Mouse (Mus musculus) CH12.LX (cell line): ENCODE results near the gene Rpl12. TPM values are rescaled to one million over a fixed set of nuclear protein-coding genes. Genes with fewer than 3 reads are reported as not detected.

ENCODE experiments used
- DNase-seq: peaks from one replicate; pipeline ENCODE4 v3.0.0-alpha.2; 2013; ENCODE audit errors: extremely low read depth
- H3K27ac ChIP-seq: 2 replicates; pipeline ENCODE4 v1.5.1; 2012; ENCODE audit warnings: low read depth, mild to moderate bottlenecking, control low read depth, moderate library complexity; ENCODE audit not compliant: insufficient read depth
- H3K27me3 ChIP-seq: replicated peaks from 2 replicates; pipeline ENCODE3; 2012; ENCODE audit warnings: inconsistent platforms
- H3K36me3 ChIP-seq, 2 experiments: replicated peaks in 1 of 2; 2 replicates each; pipeline versions ENCODE3 to v1.6.1; 2012; ENCODE audit warnings: inconsistent platforms in 1 of 2, low read length in 1 of 2, mild to moderate bottlenecking in 1 of 2, mixed read lengths in 1 of 2, moderate library complexity in 1 of 2; ENCODE audit not compliant: control insufficient read depth in 1 of 2, insufficient read depth in 1 of 2
- H3K4me1 ChIP-seq, 2 experiments: 2 replicates each; pipeline ENCODE4 v1.6.1; 2012; ENCODE audit warnings: inconsistent platforms in 1 of 2, moderate library complexity in 1 of 2; ENCODE audit not compliant: insufficient read depth in 2 of 2, control insufficient read depth in 1 of 2
- H3K4me2 ChIP-seq: 2 replicates; pipeline ENCODE4 v1.6.1; 2012; ENCODE audit warnings: low read depth, mild to moderate bottlenecking, control low read depth; ENCODE audit not compliant: poor library complexity, insufficient read depth, severe bottlenecking
- H3K4me3 ChIP-seq, 3 experiments: fragments of 150-350 bp in 1 of 3; sonication (generic) in 1 of 3; replicated peaks in 1 of 3; 2 replicates each; pipeline versions ENCODE3 to v1.5.1; 2011 to 2012; ENCODE audit warnings: low read depth in 2 of 3, low read length in 2 of 3, mild to moderate bottlenecking in 2 of 3, moderate library complexity in 2 of 3, control low read depth in 1 of 3, improper control_type of control experiment in 1 of 3, inconsistent platforms in 1 of 3, mixed read lengths in 1 of 3; ENCODE audit not compliant: poor library complexity in 1 of 3
- H3K79me2 ChIP-seq: replicated peaks from 2 replicates; pipeline ENCODE4 v1.6.1; 2012; ENCODE audit warnings: mild to moderate bottlenecking, moderate library complexity; ENCODE audit not compliant: control insufficient read depth, poor library complexity, insufficient read depth, severe bottlenecking; ENCODE audit errors: extremely low read depth
- H3K9ac ChIP-seq: 2 replicates; pipeline ENCODE4 v1.6.1; 2012; ENCODE audit warnings: low read depth, mild to moderate bottlenecking, control low read depth, moderate library complexity; ENCODE audit not compliant: insufficient read depth
- H3K9me3 ChIP-seq: replicated peaks from 2 replicates; pipeline ENCODE3; 2012; ENCODE audit warnings: low read length, inconsistent platforms, mixed read lengths
- BHLHE40 ChIP-seq: IDR thresholded peaks from 2 replicates; pipeline ENCODE4 v1.6.1; 2011; ENCODE audit warnings: mild to moderate bottlenecking, low read depth, low read length, improper control_type of control experiment
- CHD1 ChIP-seq: IDR thresholded peaks from 2 replicates; pipeline ENCODE4 v1.6.1; 2012; ENCODE audit warnings: low read depth, low read length, improper control_type of control experiment, inconsistent platforms
- CHD2 ChIP-seq: IDR thresholded peaks from 2 replicates; pipeline ENCODE4 v1.6.1; 2011; ENCODE audit warnings: low read length, improper control_type of control experiment
- CTCF ChIP-seq, 2 experiments: IDR thresholded peaks in 1 of 2; conservative IDR thresholded peaks in 1 of 2; 2 replicates each; pipeline ENCODE4 v1.5.1; 2011 to 2012; ENCODE audit warnings: low read depth in 2 of 2, low read length in 2 of 2, improper control_type of control experiment in 1 of 2, inconsistent platforms in 1 of 2, mild to moderate bottlenecking in 1 of 2, moderate library complexity in 1 of 2
- E2F4 ChIP-seq: IDR thresholded peaks from 2 replicates; pipeline ENCODE4 v1.6.1; 2011; ENCODE audit warnings: low read depth, low read length, improper control_type of control experiment; ENCODE audit not compliant: insufficient replicate concordance
- ELF1 ChIP-seq: IDR thresholded peaks from 2 replicates; pipeline ENCODE4 v1.6.1; 2014; ENCODE audit warnings: low read depth, mild to moderate bottlenecking, inconsistent platforms, low read length, improper control_type of control experiment
- EP300 ChIP-seq: IDR thresholded peaks from 2 replicates; pipeline ENCODE4 v1.6.1; 2011; ENCODE audit warnings: low read length, improper control_type of control experiment
- ETS1 ChIP-seq: conservative IDR thresholded peaks from 2 replicates; pipeline ENCODE4 v1.6.1; 2012; ENCODE audit warnings: low read depth, mild to moderate bottlenecking, inconsistent platforms, low read length, improper control_type of control experiment, moderate library complexity
- GABPA ChIP-seq: IDR thresholded peaks from 2 replicates; pipeline ENCODE4 v1.6.1; 2012; ENCODE audit warnings: low read depth, low read length, improper control_type of control experiment, inconsistent platforms; ENCODE audit not compliant: insufficient replicate concordance
- HCFC1 ChIP-seq: IDR thresholded peaks from 2 replicates; pipeline ENCODE4 v1.6.1; 2012; ENCODE audit warnings: low read depth, mild to moderate bottlenecking, inconsistent platforms, low read length, improper control_type of control experiment
- IRF4 ChIP-seq: IDR thresholded peaks from 2 replicates; pipeline ENCODE4 v1.6.1; 2014; ENCODE audit warnings: low read depth, mild to moderate bottlenecking, inconsistent platforms, low read length, improper control_type of control experiment
- MAX ChIP-seq: IDR thresholded peaks from 2 replicates; pipeline ENCODE4 v1.6.1; 2011; ENCODE audit warnings: low read length, improper control_type of control experiment
- MAZ ChIP-seq: IDR thresholded peaks from 2 replicates; pipeline ENCODE4 v1.6.1; 2012; ENCODE audit warnings: low read depth, mild to moderate bottlenecking, inconsistent platforms, low read length, improper control_type of control experiment, moderate library complexity
- MEF2A ChIP-seq: IDR thresholded peaks from 2 replicates; pipeline ENCODE4 v1.6.1; 2014; ENCODE audit warnings: low read depth, mild to moderate bottlenecking, inconsistent platforms, low read length, improper control_type of control experiment, borderline replicate concordance
- MXI1 ChIP-seq: IDR thresholded peaks from 2 replicates; pipeline ENCODE4 v1.6.1; 2011; ENCODE audit warnings: mild to moderate bottlenecking, low read depth, low read length, improper control_type of control experiment
- MYC ChIP-seq: IDR thresholded peaks from 2 replicates; pipeline ENCODE4 v1.6.1; 2011; ENCODE audit warnings: low read depth, mild to moderate bottlenecking, improper control_type of control experiment, low read length
- POLR2AphosphoS2 ChIP-seq: IDR thresholded peaks from 2 replicates; pipeline ENCODE4 v1.6.1; 2011; ENCODE audit warnings: low read depth, low read length, improper control_type of control experiment
- RAD21 ChIP-seq: IDR thresholded peaks from 2 replicates; pipeline ENCODE4 v1.6.1; 2011; ENCODE audit warnings: low read depth, mild to moderate bottlenecking, low read length, improper control_type of control experiment, moderate library complexity
- SIN3A ChIP-seq: IDR thresholded peaks from 2 replicates; pipeline ENCODE4 v1.6.1; 2012; ENCODE audit warnings: low read length, improper control_type of control experiment, inconsistent platforms
- TBP ChIP-seq: conservative IDR thresholded peaks from 2 replicates; pipeline ENCODE4 v1.6.1; 2011; ENCODE audit warnings: low read depth, low read length, improper control_type of control experiment
- TCF12 ChIP-seq: IDR thresholded peaks from 2 replicates; pipeline ENCODE4 v1.6.1; 2014; ENCODE audit warnings: low read depth, mild to moderate bottlenecking, inconsistent platforms, low read length, improper control_type of control experiment
- UBTF ChIP-seq: IDR thresholded peaks from 2 replicates; pipeline ENCODE4 v1.6.1; 2012; ENCODE audit warnings: low read depth, mild to moderate bottlenecking, inconsistent platforms, low read length, improper control_type of control experiment, moderate library complexity
- ZMIZ1 ChIP-seq: IDR thresholded peaks from 2 replicates; pipeline ENCODE4 v1.6.1; 2012; ENCODE audit warnings: low read depth, mild to moderate bottlenecking, inconsistent platforms, low read length, improper control_type of control experiment
- ZNF384 ChIP-seq: IDR thresholded peaks from 2 replicates; pipeline ENCODE4 v1.6.1; 2012; ENCODE audit warnings: low read depth, low read length, improper control_type of control experiment, inconsistent platforms
- dilution Hi-C: fragments of 300-500 bp; cut with MboI; formaldehyde crosslinking; loops from 2 replicates; pipeline ENCODE4 v1.14.3; 2020; ENCODE audit warnings: low sequenced_read_pairs; ENCODE audit not compliant: extremely low pct_unique_long_range_greater_than_20kb, extremely low pct_ligation_motif_present
- in situ Hi-C: fragments of 300-500 bp; cut with MboI; formaldehyde crosslinking; loops from 3 replicates; pipeline ENCODE4 v1.14.3; 2019; ENCODE audit warnings: low sequenced_read_pairs, low pct_ligation_motif_present, low pct_unique_long_range_greater_than_20kb, mixed read lengths
- polyA plus RNA-seq: library from polyadenylated mRNA; unstranded; fragments of >175 nt; gene quantifications from 2 replicates; pipeline ENCODE4 v1.2.1, GENCODE M21; 2012; ENCODE audit warnings: low read depth; ENCODE audit not compliant: insufficient read length
- total RNA-seq, 2 experiments: library from RNA; depleted of rRNA; stranded (reverse); fragments of 300-350 nt in 1 of 2; fragments of >200 nt in 1 of 2; gene quantifications; 2 replicates each; pipeline ENCODE4 v1.2.3; 2012 to 2014

Rpl12 gene
- total and polyA plus RNA-seq, 3 experiments = 87.8 to 2,528 (median 1,298) TPM

- no peak for TF ChIP-seq POLR2AphosphoS2
- no peak for TF ChIP-seq SIN3A
- peak; percentile 75; the same call in 1 of the 2 replicates for TF ChIP-seq TBP
- TF ChIP-seq E2F4 = no peak
- peak; percentile 65 for TF ChIP-seq RAD21
- no peak for TF ChIP-seq CHD2
- TF ChIP-seq EP300 = no peak
- peak; percentile 100 for TF ChIP-seq CTCF (conservative IDR thresholded peaks at IDR 0.05 in 1 of 2, IDR thresholded peaks at IDR 0.05 in 1 of 2; ENCODE audit: low read depth in 2 of 2, low read length in 2 of 2)
- TF ChIP-seq ZMIZ1 = no peak
- peak; percentile 65; the same call in 1 of the 2 replicates for TF ChIP-seq TCF12
- peak; percentile 78 for TF ChIP-seq ZNF384
- TF ChIP-seq GABPA = no peak
- TF ChIP-seq MAZ = no peak
- TF ChIP-seq MXI1 = no peak
- no peak for TF ChIP-seq ETS1
- TF ChIP-seq ELF1 = 0 out of 2 replicates have a peak, but pooled peaks have one; percentile 22
- peak; percentile 40; the same call in 1 of the 2 replicates for TF ChIP-seq IRF4
- peak; percentile 49 for TF ChIP-seq HCFC1
Observed at GRCm38 (mm10) chr2:32912210-32912804, 49.1 kb upstream of the Rpl12 start (continued).

DNA sequence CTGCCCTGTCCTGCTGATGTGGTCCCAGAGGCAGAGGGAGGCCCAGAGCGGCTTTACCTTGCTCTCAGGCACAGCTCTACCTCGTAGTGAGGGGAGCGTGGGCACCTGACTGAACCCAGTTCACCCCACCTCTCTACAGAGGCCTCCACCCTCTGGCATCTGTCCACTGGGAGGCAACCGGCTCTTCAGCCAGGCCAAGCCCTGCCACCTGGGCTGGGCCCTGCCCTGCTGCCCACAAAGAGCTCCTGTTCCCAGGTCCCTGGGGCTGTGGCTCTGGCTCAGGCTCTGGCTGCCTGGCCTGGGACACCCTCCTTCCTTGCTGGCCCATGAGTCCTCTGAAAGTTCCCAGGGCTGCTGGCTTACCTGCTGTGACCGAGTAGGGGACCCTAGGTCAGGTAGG, 47.0 kb upstream of the Rpl12 start:
- Histone ChIP-seq H3K79me2 (no peaks in the 10 kb centered on the region), H3K27me3 (peaks cover 9% of the 10 kb centered on the region), H3K36me3 (no peaks in the 10 kb centered on the region), H3K4me3 (no peak overlapping the region), H3K4me2 (no peak overlapping the region), H3K27ac (no peak overlapping the region), H3K9me3 (no peaks in the 10 kb centered on the region), H3K4me1 (peaks cover 3 to 10% of the 10 kb centered on the region in 2 experiments; a peak in 2 of 4 replicates), H3K9ac (no peak overlapping the region)
- DNase-seq = no peak
- dilution Hi-C loops = no loop called here
- TF ChIP-seq ETS1 (no peak), CHD1 (no peak), MAX (no peak), MAZ (no peak), UBTF (no peak), TBP (no peak), MYC (no peak), ZMIZ1 (no peak), EP300 (no peak), BHLHE40 (no peak), TCF12 (no peak), POLR2AphosphoS2 (no peak), MEF2A (no peak), SIN3A (no peak)
- in situ Hi-C loops = loop anchor here (5.0 kb wide), 1 partner anchor 37 kb away; the partner anchor contains the start of gene Fam129b
